Mouse (Mus musculus): Measurements from ENCODE around the gene Kcnj15. TPM values are rescaled to one million over a fixed set of nuclear protein-coding genes. Genes with fewer than 3 reads are reported as not detected.

The Kcnj15 gene
- polyA plus RNA-seq, 1 experiment from 2014 or later: 3.1 TPM

DNA sequence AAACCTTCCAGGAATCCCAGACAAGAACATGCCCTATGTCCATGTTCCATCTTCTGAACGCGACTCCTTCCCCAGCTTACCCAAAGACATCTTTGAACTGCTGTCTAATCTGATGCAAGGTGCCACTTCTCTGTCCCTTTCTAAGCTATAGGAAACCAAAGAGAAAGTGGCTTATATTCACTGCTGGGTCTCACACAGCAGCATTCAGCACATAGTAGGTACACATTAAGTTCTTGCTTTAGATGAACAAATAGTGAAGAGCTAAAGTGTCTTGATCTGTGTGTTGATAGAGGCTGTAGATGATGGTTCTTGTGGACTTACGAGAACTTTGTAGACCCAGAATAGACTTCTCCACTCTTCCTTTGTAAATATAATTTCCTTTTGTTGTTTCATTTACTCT lies 23.0 kb downstream of the Kcnj15 start:
- Histone ChIP-seq H3K4me1 (ENCODE audit: control insufficient read depth, insufficient read depth, low read length) (peaks cover 2% of the 10 kb centered on the region; the same call in 1 of the 2 replicates), H3K9me3 (replicated peaks; ENCODE audit: control insufficient read depth, low read length) (no peaks in the 10 kb centered on the region), H3K27ac (ENCODE audit: low read length) (no peak overlapping the region), H3K36me3 (ENCODE audit: control insufficient read depth, insufficient read depth) (no peaks in the 10 kb centered on the region), H3K4me3 (ENCODE audit: low read length) (no peak overlapping the region), H3K9ac (ENCODE audit: low read length) (no peak overlapping the region), H3K27me3 (ENCODE audit: control insufficient read depth, insufficient read depth, low read length) (no peaks in the 10 kb centered on the region), H3K4me2 (ENCODE audit: low read depth, low read length) (no peak overlapping the region)
- no peak for ATAC-seq (replicated peaks; ENCODE audit: extremely low read depth, insufficient read depth, low FRiP score)
- 93% methylated on average over 3 of the region's 3 CpGs for WGBS

DNA sequence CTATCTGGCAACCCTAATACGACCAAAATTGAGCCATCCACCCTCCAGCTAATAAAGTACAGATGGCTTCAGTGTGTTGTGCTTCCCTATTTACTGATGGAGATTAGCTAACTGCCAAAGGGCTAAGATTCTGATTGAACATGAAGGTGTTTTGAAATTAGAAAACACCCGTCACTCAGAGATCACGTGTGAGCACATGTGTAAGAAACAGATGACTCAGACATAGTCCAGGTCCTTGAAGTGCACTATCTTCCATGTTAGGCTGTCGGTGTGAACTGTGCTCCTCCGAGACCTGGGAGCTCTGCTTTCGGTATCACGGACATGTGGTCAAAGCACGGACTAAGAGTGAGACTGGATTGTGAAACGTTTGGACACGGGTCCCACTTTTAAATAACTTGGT lies 26.0 kb downstream of the Kcnj15 start:
- ATAC-seq (replicated peaks; ENCODE audit: extremely low read depth, insufficient read depth, low FRiP score): no peak
- no peaks in the 10 kb centered on the region for H3K36me3 ChIP-seq (ENCODE audit: control insufficient read depth, insufficient read depth)
- H3K27me3 ChIP-seq (ENCODE audit: control insufficient read depth, insufficient read depth, low read length): no peaks in the 10 kb centered on the region
- no peak overlapping the region for H3K27ac ChIP-seq (ENCODE audit: low read length)
- no peak overlapping the region for H3K4me2 ChIP-seq (ENCODE audit: low read depth, low read length)
- peaks cover 2% of the 10 kb centered on the region; the same call in 1 of the 2 replicates for H3K4me1 ChIP-seq (ENCODE audit: control insufficient read depth, insufficient read depth, low read length)
- H3K9me3 ChIP-seq (replicated peaks; ENCODE audit: control insufficient read depth, low read length): no peaks in the 10 kb centered on the region
- H3K4me3 ChIP-seq (ENCODE audit: low read length): no peak overlapping the region
- 82% methylated on average over 10 of the region's 10 CpGs for WGBS
- H3K9ac ChIP-seq (ENCODE audit: low read length): no peak overlapping the region

DNA sequence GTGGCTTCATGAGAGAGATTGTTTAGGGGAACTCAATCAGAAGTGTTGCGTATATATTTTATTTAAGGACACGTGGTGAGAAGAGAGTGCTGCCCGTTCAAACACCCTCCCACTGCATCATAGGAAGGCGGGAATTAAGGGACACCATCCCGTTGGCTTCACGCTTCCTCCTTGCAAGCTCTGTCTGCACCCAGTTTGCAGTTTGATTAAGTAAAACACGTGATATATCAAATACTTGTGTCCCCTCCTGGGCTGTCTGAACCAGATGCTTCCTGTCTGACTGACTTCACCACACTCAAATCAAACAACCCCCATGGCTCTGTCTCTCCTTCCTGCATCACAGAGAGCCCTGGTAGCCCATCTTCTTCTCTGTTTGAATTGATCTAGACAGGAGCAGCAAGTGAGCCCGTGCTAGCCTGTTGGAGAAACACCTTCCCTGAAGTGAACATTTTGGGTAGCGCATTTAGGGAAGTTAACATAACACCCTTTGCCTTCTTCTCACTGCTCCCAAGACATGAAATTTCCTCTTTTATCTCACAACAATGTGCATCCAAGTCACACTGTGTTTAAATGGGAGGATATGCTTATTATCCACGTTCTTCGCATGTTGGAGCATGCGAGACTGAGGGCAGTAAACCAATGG lies 26.8 kb downstream of the Kcnj15 start:
- H3K27ac ChIP-seq (ENCODE audit: low read length): peak overlapping the region; percentile 42
- H3K9ac ChIP-seq (ENCODE audit: low read length): no peak overlapping the region
- H3K9me3 ChIP-seq (replicated peaks; ENCODE audit: control insufficient read depth, low read length): no peaks in the 10 kb centered on the region
- peak; percentile 43; the same call in 1 of the 2 replicates for ATAC-seq (replicated peaks; ENCODE audit: extremely low read depth, insufficient read depth, low FRiP score)
- no peak overlapping the region for H3K4me2 ChIP-seq (ENCODE audit: low read depth, low read length)
- H3K4me3 ChIP-seq (ENCODE audit: low read length): no peak overlapping the region
- no peaks in the 10 kb centered on the region for H3K27me3 ChIP-seq (ENCODE audit: control insufficient read depth, insufficient read depth, low read length)
- H3K4me1 ChIP-seq (ENCODE audit: control insufficient read depth, insufficient read depth, low read length): peaks cover 2% of the 10 kb centered on the region; the same call in 1 of the 2 replicates
- no peaks in the 10 kb centered on the region for H3K36me3 ChIP-seq (ENCODE audit: control insufficient read depth, insufficient read depth)
- 60% methylated on average over 12 of the region's 12 CpGs for WGBS

DNA sequence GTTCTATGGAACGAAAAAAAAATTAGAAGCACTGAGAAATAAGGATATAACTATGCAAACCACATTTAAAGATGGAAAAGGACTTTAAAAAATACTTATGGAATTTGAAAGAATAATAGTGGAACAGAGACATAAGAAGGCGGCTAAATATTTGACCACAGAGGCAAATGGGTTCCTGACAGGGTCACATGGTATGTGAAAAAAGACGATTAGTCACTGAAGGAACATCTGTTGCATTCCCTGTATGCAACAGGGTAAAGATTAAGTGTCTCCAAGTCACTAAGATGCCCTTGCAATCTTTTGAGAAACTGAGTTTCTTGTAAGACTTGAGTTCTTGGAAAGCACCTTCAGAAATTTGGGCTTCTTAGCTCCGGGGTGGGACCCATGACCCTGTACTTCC lies 27.7 kb downstream of the Kcnj15 start:
- Histone ChIP-seq H3K9ac (ENCODE audit: low read length) (no peak overlapping the region), H3K36me3 (ENCODE audit: control insufficient read depth, insufficient read depth) (no peaks in the 10 kb centered on the region), H3K4me3 (ENCODE audit: low read length) (no peak overlapping the region), H3K27me3 (ENCODE audit: control insufficient read depth, insufficient read depth, low read length) (no peaks in the 10 kb centered on the region), H3K4me1 (ENCODE audit: control insufficient read depth, insufficient read depth, low read length) (peaks cover 2% of the 10 kb centered on the region; the same call in 1 of the 2 replicates), H3K27ac (ENCODE audit: low read length) (no peak overlapping the region), H3K9me3 (replicated peaks; ENCODE audit: control insufficient read depth, low read length) (no peaks in the 10 kb centered on the region), H3K4me2 (ENCODE audit: low read depth, low read length) (no peak overlapping the region)
- no peak for ATAC-seq (replicated peaks; ENCODE audit: extremely low read depth, insufficient read depth, low FRiP score)
- WGBS: 75% methylated on average over 4 of the region's 4 CpGs

DNA sequence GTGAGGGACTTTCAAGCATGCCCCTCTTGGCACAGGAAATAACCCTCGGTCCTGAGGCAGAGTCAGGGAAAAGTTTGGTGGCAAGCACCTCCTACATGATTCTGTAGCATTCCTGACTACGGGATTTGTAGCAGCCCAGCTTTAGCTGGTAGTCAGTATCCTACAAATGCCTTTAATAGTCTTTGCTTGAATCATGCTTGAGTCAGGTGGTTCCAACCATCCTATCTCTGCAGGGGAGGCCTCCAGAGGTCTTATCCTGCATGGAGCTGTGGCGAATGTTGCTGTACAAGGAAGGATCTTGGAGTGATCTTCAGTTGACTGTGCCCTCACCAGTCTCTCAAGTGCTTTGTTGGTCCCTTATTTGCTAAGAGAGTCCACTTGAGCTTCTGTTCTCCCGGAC lies 28.4 kb downstream of the Kcnj15 start:
- Histone ChIP-seq H3K9me3 (replicated peaks; ENCODE audit: control insufficient read depth, low read length) (no peaks in the 10 kb centered on the region), H3K9ac (ENCODE audit: low read length) (no peak overlapping the region), H3K4me1 (ENCODE audit: control insufficient read depth, insufficient read depth, low read length) (peaks cover 2% of the 10 kb centered on the region; the same call in 1 of the 2 replicates), H3K27ac (ENCODE audit: low read length) (no peak overlapping the region), H3K36me3 (ENCODE audit: control insufficient read depth, insufficient read depth) (no peaks in the 10 kb centered on the region), H3K27me3 (ENCODE audit: control insufficient read depth, insufficient read depth, low read length) (no peaks in the 10 kb centered on the region), H3K4me3 (ENCODE audit: low read length) (no peak overlapping the region), H3K4me2 (ENCODE audit: low read depth, low read length) (no peak overlapping the region)
- 78% methylated on average over 4 of the region's 4 CpGs for WGBS
- ATAC-seq (replicated peaks; ENCODE audit: extremely low read depth, insufficient read depth, low FRiP score): no peak

DNA sequence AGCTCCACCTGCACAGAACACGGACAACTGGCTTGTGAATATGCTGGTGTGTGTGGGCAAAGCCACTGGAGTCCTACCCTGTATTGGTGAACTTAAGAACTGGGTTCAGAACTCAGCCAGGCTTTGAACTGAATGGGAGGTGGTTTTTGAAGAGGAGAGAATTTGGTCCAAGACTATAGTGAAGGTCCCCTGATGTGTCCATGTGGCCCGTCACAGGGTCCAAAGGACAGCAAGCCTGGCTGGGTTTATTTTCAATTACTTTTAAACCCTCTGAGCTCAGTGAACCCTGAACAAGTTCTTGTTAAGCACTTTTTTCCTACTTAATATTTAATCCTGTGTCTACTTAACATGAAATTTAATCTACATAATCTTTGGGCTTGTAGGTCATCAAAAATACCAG lies 30.3 kb downstream of the Kcnj15 start:
- Histone ChIP-seq H3K4me1 (ENCODE audit: control insufficient read depth, insufficient read depth, low read length) (peaks cover 8% of the 10 kb centered on the region), H3K9ac (ENCODE audit: low read length) (no peak overlapping the region), H3K9me3 (replicated peaks; ENCODE audit: control insufficient read depth, low read length) (no peaks in the 10 kb centered on the region), H3K27ac (ENCODE audit: low read length) (no peak overlapping the region), H3K27me3 (ENCODE audit: control insufficient read depth, insufficient read depth, low read length) (no peaks in the 10 kb centered on the region), H3K4me3 (ENCODE audit: low read length) (no peak overlapping the region), H3K36me3 (ENCODE audit: control insufficient read depth, insufficient read depth) (no peaks in the 10 kb centered on the region), H3K4me2 (ENCODE audit: low read depth, low read length) (no peak overlapping the region)
- ATAC-seq (replicated peaks; ENCODE audit: extremely low read depth, insufficient read depth, low FRiP score): no peak
- WGBS: 92% methylated on average over 2 of the region's 2 CpGs

DNA sequence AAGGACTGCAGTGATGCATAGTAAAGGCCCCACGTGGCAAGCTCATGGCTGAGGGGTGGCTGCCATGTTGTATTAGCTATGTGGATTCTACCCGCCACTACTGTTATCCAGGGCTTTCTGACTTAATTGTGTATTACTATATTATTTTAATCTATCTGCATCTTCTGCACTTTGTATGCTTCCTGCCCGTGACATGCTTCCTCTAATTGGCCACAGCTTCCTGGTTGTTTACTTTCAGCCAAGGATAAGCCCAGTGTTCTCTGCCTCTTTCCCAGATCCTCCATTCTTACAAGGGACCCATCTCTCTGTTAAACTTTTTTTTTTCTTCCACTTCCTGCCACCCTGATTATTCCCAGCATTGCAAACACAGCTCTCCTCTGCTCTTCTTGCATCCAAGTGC lies 32.0 kb downstream of the Kcnj15 start:
- 74% methylated on average over 3 of the region's 3 CpGs for WGBS
- Histone ChIP-seq H3K4me2 (ENCODE audit: low read depth, low read length) (no peak overlapping the region), H3K4me1 (ENCODE audit: control insufficient read depth, insufficient read depth, low read length) (peaks cover 9% of the 10 kb centered on the region), H3K9me3 (replicated peaks; ENCODE audit: control insufficient read depth, low read length) (peaks cover 2% of the 10 kb centered on the region; the same call in 1 of the 2 replicates), H3K4me3 (ENCODE audit: low read length) (no peak overlapping the region), H3K27ac (ENCODE audit: low read length) (no peak overlapping the region), H3K27me3 (ENCODE audit: control insufficient read depth, insufficient read depth, low read length) (no peaks in the 10 kb centered on the region), H3K36me3 (ENCODE audit: control insufficient read depth, insufficient read depth) (no peaks in the 10 kb centered on the region), H3K9ac (ENCODE audit: low read length) (no peak overlapping the region)
- no peak for ATAC-seq (replicated peaks; ENCODE audit: extremely low read depth, insufficient read depth, low FRiP score)

DNA sequence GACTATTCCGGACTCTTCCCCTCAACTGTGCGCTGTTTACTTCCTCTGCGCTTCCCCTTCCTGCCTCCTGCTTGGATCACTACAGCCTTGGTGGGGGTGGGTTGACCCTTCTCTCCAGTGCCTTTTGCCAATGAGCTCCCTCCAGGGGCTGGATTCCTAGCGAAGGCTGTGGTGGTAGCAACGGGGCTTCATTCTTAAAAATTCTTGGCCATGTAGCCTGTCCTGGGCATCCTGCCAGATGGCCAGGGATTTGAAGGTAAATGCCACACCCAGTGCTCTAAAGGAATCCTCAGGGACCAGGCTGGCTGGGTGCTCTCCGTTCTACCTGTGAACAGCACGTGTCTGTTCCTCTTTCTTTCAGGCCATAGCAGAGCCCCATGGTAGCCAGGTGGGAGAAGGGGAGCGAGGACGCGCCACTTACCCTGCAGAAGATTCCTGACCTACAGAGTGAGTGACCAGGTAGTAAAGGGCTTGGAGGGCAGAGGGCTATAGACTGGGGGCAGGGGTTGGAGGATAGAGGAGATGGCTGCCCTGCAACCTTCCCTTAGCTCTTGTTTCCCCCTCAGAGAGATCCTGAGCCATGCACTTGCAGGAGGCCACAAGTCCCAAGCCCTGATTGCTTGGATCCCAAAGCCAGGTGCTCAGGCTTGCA lies 34.2 kb downstream of the Kcnj15 start:
- H3K27ac ChIP-seq (ENCODE audit: low read length): peak overlapping the region; percentile 64
- peak overlapping the region; percentile 42; the same call in 1 of the 2 replicates for H3K4me2 ChIP-seq (ENCODE audit: low read depth, low read length)
- 0 out of 2 replicates have a peak overlapping the region, but pooled peaks have one; percentile 12 for H3K9ac ChIP-seq (ENCODE audit: low read length)
- peak; percentile 65; the same call in 1 of the 2 replicates for ATAC-seq (replicated peaks; ENCODE audit: extremely low read depth, insufficient read depth, low FRiP score)
- H3K36me3 ChIP-seq (ENCODE audit: control insufficient read depth, insufficient read depth): no peaks in the 10 kb centered on the region
- H3K9me3 ChIP-seq (replicated peaks; ENCODE audit: control insufficient read depth, low read length): peaks cover 2% of the 10 kb centered on the region; the same call in 1 of the 2 replicates
- no peaks in the 10 kb centered on the region for H3K27me3 ChIP-seq (ENCODE audit: control insufficient read depth, insufficient read depth, low read length)
- WGBS: 54% methylated on average over 10 of the region's 10 CpGs
- no peak overlapping the region for H3K4me3 ChIP-seq (ENCODE audit: low read length)
- peaks cover 9% of the 10 kb centered on the region for H3K4me1 ChIP-seq (ENCODE audit: control insufficient read depth, insufficient read depth, low read length)

DNA sequence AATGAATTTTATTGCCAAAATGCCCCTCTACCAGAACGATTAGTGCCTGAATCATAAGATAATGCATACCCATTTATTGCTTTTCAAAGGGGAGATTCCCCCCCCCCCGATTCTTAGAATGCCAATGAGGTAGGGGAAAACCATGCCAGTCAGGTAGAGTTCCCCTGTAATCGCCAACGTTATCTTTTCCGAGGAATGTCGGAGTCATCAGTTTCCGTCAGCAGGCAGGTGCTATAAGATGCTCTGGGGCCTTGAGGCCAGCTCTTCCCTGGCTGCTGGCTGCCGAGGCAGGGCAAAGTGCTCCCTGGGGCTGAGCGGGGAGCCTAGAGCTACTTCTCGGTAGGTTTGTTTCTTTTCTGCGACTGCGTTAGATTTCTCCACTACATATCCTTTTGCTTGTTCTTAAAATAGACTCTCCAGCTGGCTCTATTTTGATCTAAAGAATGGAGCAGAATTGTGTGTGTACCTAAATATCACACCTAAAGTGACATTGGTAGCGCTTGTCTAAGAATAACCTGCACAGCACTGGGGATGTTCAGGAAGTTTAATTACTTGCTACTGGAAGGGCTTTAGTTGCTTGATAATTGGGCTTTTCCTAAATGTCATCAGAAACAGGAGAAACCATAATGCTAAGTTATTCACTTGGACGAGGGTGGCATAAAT lies 35.6 kb downstream of the Kcnj15 start:
- no peak for ATAC-seq (replicated peaks; ENCODE audit: extremely low read depth, insufficient read depth, low FRiP score)
- Histone ChIP-seq H3K9ac (ENCODE audit: low read length) (no peak overlapping the region), H3K4me3 (ENCODE audit: low read length) (no peak overlapping the region), H3K27ac (ENCODE audit: low read length) (no peak overlapping the region), H3K36me3 (ENCODE audit: control insufficient read depth, insufficient read depth) (no peaks in the 10 kb centered on the region), H3K9me3 (replicated peaks; ENCODE audit: control insufficient read depth, low read length) (peaks cover 2% of the 10 kb centered on the region; the same call in 1 of the 2 replicates), H3K27me3 (ENCODE audit: control insufficient read depth, insufficient read depth, low read length) (no peaks in the 10 kb centered on the region), H3K4me1 (ENCODE audit: control insufficient read depth, insufficient read depth, low read length) (peaks cover 9% of the 10 kb centered on the region), H3K4me2 (ENCODE audit: low read depth, low read length) (no peak overlapping the region)
- 57% methylated on average over 14 of the region's 14 CpGs for WGBS

Data from heart, embryonic 16.5 days (tissue).